Mouse (Mus musculus): ENCODE measurements around the gene D16Ertd472e. TPM values are rescaled to one million over a fixed set of nuclear protein-coding genes. Genes with fewer than 3 reads are reported as not detected.

Gene D16Ertd472e
- polyA plus RNA-seq (2015; fragmentation: Nextera tagmentation; extraction: Ambion mirVana) = 10.3 and 11.3 TPM in 2 replicates

DNA sequence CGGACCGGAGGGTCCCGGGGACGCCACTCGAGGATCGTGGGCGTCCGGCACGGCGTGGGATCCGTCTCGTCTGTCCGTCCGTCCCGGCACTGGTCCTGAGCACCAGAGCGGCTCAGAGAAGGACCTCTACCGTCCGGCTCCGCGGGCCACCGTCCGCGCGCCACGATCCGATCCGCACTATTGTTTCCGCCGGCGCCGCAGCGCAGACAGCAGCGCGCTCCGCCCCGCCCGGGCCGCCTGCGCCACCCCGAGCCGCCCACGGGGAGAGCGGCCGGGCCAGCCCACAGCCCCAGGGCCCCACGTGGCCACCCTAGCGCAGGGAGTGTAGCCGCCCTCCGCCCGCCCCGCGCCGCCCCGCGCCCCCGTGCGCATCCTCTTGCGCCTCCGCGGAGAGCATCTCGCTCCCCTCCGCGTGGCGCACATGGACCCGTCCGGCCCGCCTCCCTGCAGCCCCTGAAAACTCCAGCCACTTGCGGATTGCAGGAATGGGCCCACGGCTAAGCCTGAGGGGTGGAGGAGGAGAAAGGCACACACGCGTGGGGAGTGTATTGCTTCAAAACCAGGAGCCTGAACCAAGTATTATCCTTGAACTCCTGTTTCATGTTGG, at the start of gene D16Ertd472e:
TSS of gene D16Ertd472e (minus strand) at position 231 of the 607 bp plus-strand sequence.
- H3K4me3 ChIP-seq (replicated peaks; ENCODE audit: low read length) = peak within 1 kb of the TSS; percentile 89
- peak; percentile 97 for ATAC-seq
- WGBS = under 1% methylated on average over 68 of the region's 70 CpGs

DNA sequence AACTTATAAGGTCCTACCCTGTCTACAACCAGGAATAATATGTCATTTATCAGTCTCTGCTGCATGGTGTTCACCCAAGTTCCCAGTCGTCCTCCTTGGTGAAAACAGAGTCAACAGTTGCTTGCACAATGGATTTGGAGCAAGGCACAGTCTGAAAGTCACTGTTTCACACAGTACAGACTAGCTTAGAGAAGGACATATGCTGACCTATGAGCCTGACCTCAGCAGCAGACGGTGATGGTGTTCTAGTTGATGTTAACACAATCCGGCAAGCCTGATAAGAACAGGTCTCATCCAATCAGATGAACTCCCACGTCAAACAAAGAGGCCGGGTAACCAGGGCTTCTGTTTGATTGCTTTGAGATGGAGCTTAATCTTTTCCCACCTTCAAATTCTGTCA, 46.2 kb upstream of the D16Ertd472e start:
- Histone ChIP-seq H3K9me3 (ENCODE audit: control insufficient read depth, low read length) (no peaks in the 10 kb centered on the region), H3K4me3 (replicated peaks; ENCODE audit: low read length) (no peak overlapping the region), H3K9ac (replicated peaks; ENCODE audit: low read depth, low read length) (no peak overlapping the region), H3K27ac (ENCODE audit: low read length) (no peak overlapping the region), H3K4me1 (replicated peaks; ENCODE audit: control insufficient read depth, insufficient read depth, low read length) (no peaks in the 10 kb centered on the region), H3K36me3 (ENCODE audit: control insufficient read depth, insufficient read depth) (no peaks in the 10 kb centered on the region), H3K4me2 (ENCODE audit: low read length) (no peak overlapping the region), H3K27me3 (replicated peaks; ENCODE audit: control insufficient read depth, insufficient read depth, low read length) (no peaks in the 10 kb centered on the region)
- no peak for ATAC-seq
- WGBS = 72% methylated on average over 5 of the region's 5 CpGs

More for the DNA sequence above, at the start of gene D16Ertd472e:
- H3K27me3 ChIP-seq (replicated peaks; ENCODE audit: control insufficient read depth, insufficient read depth, low read length) = no peaks in the 10 kb centered on the region
- peak within 1 kb of the TSS; percentile 75 for H3K4me2 ChIP-seq (ENCODE audit: low read length)
- H3K4me1 ChIP-seq (replicated peaks; ENCODE audit: control insufficient read depth, insufficient read depth, low read length) = peaks cover 19% of the 10 kb centered on the region
- H3K27ac ChIP-seq (ENCODE audit: low read length) = peak within 1 kb of the TSS; percentile 82
- no peaks in the 10 kb centered on the region for H3K36me3 ChIP-seq (ENCODE audit: control insufficient read depth, insufficient read depth)
- peak within 1 kb of the TSS; percentile 90 for H3K9ac ChIP-seq (replicated peaks; ENCODE audit: low read depth, low read length)
- no peaks in the 10 kb centered on the region for H3K9me3 ChIP-seq (ENCODE audit: control insufficient read depth, low read length)

DNA sequence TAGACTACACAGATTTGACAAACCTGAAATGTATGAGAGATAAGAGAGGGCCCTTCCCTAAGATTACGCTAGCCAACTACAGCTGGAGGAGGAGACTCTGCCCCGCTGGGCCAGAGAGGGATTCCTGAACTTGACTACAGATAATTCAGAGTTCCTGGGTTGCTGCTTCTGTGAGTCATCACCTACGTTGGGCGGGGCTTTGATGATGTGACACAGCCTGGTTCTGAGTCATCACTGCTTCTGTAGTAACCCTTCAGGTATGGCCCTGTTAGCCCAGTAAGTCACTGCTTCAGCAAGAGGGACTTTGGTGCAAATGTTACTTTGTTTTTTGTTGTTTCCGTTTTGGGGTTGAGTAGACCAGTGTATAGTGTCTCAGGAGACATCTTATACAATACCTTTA, 42.9 kb upstream of the D16Ertd472e start:
- Histone ChIP-seq H3K4me1 (replicated peaks; ENCODE audit: control insufficient read depth, insufficient read depth, low read length) (no peaks in the 10 kb centered on the region), H3K27ac (ENCODE audit: low read length) (no peak overlapping the region), H3K27me3 (replicated peaks; ENCODE audit: control insufficient read depth, insufficient read depth, low read length) (no peaks in the 10 kb centered on the region), H3K9ac (replicated peaks; ENCODE audit: low read depth, low read length) (no peak overlapping the region), H3K36me3 (ENCODE audit: control insufficient read depth, insufficient read depth) (no peaks in the 10 kb centered on the region), H3K4me2 (ENCODE audit: low read length) (no peak overlapping the region), H3K9me3 (ENCODE audit: control insufficient read depth, low read length) (no peaks in the 10 kb centered on the region), H3K4me3 (replicated peaks; ENCODE audit: low read length) (no peak overlapping the region)
- ATAC-seq = no peak
- WGBS = 90% methylated on average over 5 of the region's 5 CpGs

DNA sequence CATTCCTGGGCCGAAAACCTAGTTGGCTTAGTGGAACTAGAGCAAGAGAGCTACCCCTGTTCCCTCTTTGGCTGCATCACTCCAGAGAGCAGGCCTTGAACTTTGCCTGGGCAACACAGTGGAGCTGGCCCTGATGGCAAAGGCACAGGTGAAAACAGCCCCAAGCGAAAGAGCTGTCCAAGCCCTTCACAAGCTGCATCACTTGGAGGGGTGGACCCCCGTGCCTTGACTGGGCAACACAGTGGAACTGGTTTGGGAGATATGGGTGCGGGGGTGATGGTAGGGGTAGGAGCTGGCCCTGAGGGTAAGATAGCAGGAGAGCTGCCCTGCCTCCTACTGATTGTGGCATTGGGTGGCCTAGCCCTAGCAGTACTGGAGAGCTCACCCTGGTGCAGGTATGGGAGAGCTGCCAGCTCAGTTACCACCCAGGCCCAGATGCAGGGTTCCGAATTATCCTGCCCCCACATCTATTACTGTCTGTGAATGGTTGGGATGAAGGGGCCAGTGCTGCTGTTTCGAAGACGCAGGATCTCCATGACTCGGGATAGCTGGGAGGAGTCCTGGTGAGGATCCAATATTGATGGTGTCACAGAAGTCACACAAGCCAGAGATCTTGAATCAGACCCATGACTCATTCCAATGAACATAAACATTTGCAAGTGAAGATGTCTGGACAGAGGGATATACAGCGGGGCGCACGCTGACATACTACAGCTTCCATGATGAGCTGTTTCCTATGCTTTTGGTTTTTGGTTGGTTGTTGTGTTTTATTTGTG, 41.4 kb upstream of the D16Ertd472e start:
- Histone ChIP-seq H3K4me2 (ENCODE audit: low read length) (no peak overlapping the region), H3K9ac (replicated peaks; ENCODE audit: low read depth, low read length) (no peak overlapping the region), H3K27ac (ENCODE audit: low read length) (no peak overlapping the region), H3K27me3 (replicated peaks; ENCODE audit: control insufficient read depth, insufficient read depth, low read length) (no peaks in the 10 kb centered on the region), H3K36me3 (ENCODE audit: control insufficient read depth, insufficient read depth) (no peaks in the 10 kb centered on the region), H3K9me3 (ENCODE audit: control insufficient read depth, low read length) (no peaks in the 10 kb centered on the region), H3K4me3 (replicated peaks; ENCODE audit: low read length) (no peak overlapping the region), H3K4me1 (replicated peaks; ENCODE audit: control insufficient read depth, insufficient read depth, low read length) (no peaks in the 10 kb centered on the region)
- 94% methylated on average over 11 of the region's 11 CpGs for WGBS
- no peak for ATAC-seq

DNA sequence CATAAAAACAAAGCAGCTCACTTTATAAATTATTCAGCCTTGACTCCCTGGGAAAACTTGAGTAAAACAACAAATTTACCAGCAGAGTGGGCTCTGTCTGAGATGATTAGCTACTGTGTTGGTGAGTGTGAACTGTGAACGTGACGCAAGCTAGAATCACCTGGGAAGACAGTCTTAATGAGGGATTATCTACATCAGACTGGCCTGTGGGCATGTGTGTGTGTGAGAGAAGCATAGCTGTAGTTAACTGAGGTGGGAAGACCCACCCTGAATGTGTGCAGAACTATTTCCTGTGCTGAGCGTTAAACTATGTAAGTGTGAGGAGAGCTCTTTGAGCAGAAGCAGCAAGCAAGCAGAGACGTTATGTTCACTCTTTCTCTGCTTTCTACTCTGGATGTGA, 29.7 kb upstream of the D16Ertd472e start:
- Histone ChIP-seq H3K36me3 (ENCODE audit: control insufficient read depth, insufficient read depth) (no peaks in the 10 kb centered on the region), H3K4me3 (replicated peaks; ENCODE audit: low read length) (no peak overlapping the region), H3K27ac (ENCODE audit: low read length) (no peak overlapping the region), H3K9ac (replicated peaks; ENCODE audit: low read depth, low read length) (no peak overlapping the region), H3K4me1 (replicated peaks; ENCODE audit: control insufficient read depth, insufficient read depth, low read length) (no peaks in the 10 kb centered on the region), H3K27me3 (replicated peaks; ENCODE audit: control insufficient read depth, insufficient read depth, low read length) (no peaks in the 10 kb centered on the region), H3K4me2 (ENCODE audit: low read length) (no peak overlapping the region), H3K9me3 (ENCODE audit: control insufficient read depth, low read length) (no peaks in the 10 kb centered on the region)
- no peak for ATAC-seq
- 41% methylated on average over 4 of the region's 4 CpGs for WGBS

DNA sequence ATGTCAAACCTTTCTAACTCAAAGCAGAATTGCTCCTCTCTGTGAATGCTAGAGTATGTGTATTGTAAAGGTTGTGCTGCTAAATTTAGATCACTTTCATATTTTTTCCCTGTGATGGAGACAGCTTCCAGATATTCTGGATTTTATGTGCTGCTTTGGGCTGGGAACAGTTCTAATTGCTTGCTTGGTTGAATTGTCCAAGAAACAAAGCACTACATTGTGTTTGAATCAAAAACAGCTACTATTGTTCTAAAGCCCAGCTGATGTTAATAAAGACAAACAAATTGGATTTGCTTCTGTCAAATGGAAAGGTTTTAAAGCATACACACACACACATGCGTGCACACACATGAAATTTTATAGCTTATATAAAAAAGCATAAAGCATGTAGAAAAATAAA, 22.4 kb upstream of the D16Ertd472e start:
- 65% methylated on average over 1 of the region's 1 CpGs for WGBS
- Histone ChIP-seq H3K36me3 (ENCODE audit: control insufficient read depth, insufficient read depth) (no peaks in the 10 kb centered on the region), H3K4me3 (replicated peaks; ENCODE audit: low read length) (no peak overlapping the region), H3K4me2 (ENCODE audit: low read length) (no peak overlapping the region), H3K27ac (ENCODE audit: low read length) (no peak overlapping the region), H3K9me3 (ENCODE audit: control insufficient read depth, low read length) (no peaks in the 10 kb centered on the region), H3K27me3 (replicated peaks; ENCODE audit: control insufficient read depth, insufficient read depth, low read length) (no peaks in the 10 kb centered on the region), H3K9ac (replicated peaks; ENCODE audit: low read depth, low read length) (no peak overlapping the region), H3K4me1 (replicated peaks; ENCODE audit: control insufficient read depth, insufficient read depth, low read length) (no peaks in the 10 kb centered on the region)
- no peak for ATAC-seq

DNA sequence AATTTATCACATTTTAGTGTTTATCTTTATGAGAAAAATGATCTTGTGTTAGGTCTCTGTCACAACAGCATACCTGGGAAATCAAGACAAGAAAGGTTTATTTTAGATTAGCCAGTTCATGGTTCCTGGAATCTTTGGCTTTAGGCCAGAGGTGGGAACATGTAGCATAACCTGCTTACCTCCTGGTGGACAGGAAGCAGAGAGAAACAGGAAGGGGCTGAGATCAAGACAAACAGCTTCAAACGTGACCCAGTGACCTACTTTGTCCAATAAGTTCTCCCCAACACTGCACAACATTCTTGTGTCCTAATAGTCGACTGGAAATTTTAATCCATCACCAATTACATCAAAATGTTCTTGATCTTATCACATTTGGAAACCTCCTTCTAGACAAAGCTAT, 19.9 kb upstream of the D16Ertd472e start:
- 71% methylated on average over 2 of the region's 2 CpGs for WGBS
- no peak overlapping the region for H3K4me2 ChIP-seq (ENCODE audit: low read length)

DNA sequence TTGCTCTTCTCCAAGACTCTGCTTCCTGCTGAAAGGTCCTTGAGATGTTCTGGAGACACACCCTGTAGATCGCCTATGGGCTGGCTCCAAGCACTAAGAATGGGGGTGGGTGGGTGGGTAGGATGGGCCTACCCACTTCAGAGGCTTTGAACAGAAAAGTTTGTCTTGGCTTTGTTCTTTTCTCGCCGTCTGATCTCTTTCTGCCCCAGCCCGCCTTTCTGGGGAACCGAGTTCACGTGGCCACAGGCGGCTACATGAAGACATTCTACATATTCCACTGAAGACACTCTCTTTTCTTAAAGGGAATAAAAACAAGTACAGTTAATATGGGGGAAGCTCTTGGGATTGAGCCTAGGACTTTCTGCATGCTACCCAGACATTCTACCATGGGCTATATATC, 19.3 kb upstream of the D16Ertd472e start:
- H3K4me1 ChIP-seq (replicated peaks; ENCODE audit: control insufficient read depth, insufficient read depth, low read length) = no peaks in the 10 kb centered on the region

More for the DNA sequence above, 19.9 kb upstream of the D16Ertd472e start:
- ATAC-seq = no peak
- Histone ChIP-seq H3K9me3 (ENCODE audit: control insufficient read depth, low read length) (no peaks in the 10 kb centered on the region), H3K36me3 (ENCODE audit: control insufficient read depth, insufficient read depth) (no peaks in the 10 kb centered on the region), H3K27me3 (replicated peaks; ENCODE audit: control insufficient read depth, insufficient read depth, low read length) (no peaks in the 10 kb centered on the region), H3K4me1 (replicated peaks; ENCODE audit: control insufficient read depth, insufficient read depth, low read length) (no peaks in the 10 kb centered on the region), H3K4me3 (replicated peaks; ENCODE audit: low read length) (no peak overlapping the region), H3K27ac (ENCODE audit: low read length) (no peak overlapping the region), H3K9ac (replicated peaks; ENCODE audit: low read depth, low read length) (no peak overlapping the region)

DNA sequence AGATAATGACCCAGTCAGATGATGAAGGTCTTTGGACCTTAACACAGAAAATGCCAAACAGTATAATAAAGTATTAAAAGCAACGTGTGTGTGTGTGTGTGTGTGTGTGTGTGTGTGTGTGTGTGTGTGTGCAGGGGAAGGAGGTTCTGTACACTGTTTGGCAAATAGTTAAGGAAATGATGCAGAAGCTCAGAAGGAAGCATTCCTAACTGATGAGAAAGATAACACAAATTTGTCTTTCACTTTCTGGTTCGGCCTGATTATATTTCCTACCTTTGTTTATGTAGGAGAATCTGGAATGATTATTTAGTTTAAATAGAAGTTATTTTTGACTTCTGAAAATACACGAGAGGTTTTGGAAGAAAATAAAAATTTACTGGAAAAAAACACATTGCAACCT, 17.6 kb upstream of the D16Ertd472e start:
- no peaks in the 10 kb centered on the region for H3K9me3 ChIP-seq (ENCODE audit: control insufficient read depth, low read length)
- H3K36me3 ChIP-seq (ENCODE audit: control insufficient read depth, insufficient read depth) = no peaks in the 10 kb centered on the region
- H3K4me3 ChIP-seq (replicated peaks; ENCODE audit: low read length) = no peak overlapping the region
- WGBS = 77% methylated on average over 3 of the region's 3 CpGs
- H3K9ac ChIP-seq (replicated peaks; ENCODE audit: low read depth, low read length) = no peak overlapping the region
- ATAC-seq = no peak
- H3K4me1 ChIP-seq (replicated peaks; ENCODE audit: control insufficient read depth, insufficient read depth, low read length) = no peaks in the 10 kb centered on the region
- no peaks in the 10 kb centered on the region for H3K27me3 ChIP-seq (replicated peaks; ENCODE audit: control insufficient read depth, insufficient read depth, low read length)
- no peak overlapping the region for H3K4me2 ChIP-seq (ENCODE audit: low read length)
- H3K27ac ChIP-seq (ENCODE audit: low read length) = no peak overlapping the region

More for the DNA sequence above, 19.3 kb upstream of the D16Ertd472e start:
- no peak for ATAC-seq
- no peaks in the 10 kb centered on the region for H3K9me3 ChIP-seq (ENCODE audit: control insufficient read depth, low read length)
- no peak overlapping the region for H3K4me3 ChIP-seq (replicated peaks; ENCODE audit: low read length)
- H3K4me2 ChIP-seq (ENCODE audit: low read length) = no peak overlapping the region
- no peaks in the 10 kb centered on the region for H3K36me3 ChIP-seq (ENCODE audit: control insufficient read depth, insufficient read depth)
- H3K9ac ChIP-seq (replicated peaks; ENCODE audit: low read depth, low read length) = no peak overlapping the region
- WGBS = 90% methylated on average over 7 of the region's 7 CpGs
- no peaks in the 10 kb centered on the region for H3K27me3 ChIP-seq (replicated peaks; ENCODE audit: control insufficient read depth, insufficient read depth, low read length)
- no peak overlapping the region for H3K27ac ChIP-seq (ENCODE audit: low read length)

Measured in forebrain, embryonic 16.5 days (tissue).